Mouse (Mus musculus): ENCODE results near the gene Strc.

The Strc gene

DNA sequence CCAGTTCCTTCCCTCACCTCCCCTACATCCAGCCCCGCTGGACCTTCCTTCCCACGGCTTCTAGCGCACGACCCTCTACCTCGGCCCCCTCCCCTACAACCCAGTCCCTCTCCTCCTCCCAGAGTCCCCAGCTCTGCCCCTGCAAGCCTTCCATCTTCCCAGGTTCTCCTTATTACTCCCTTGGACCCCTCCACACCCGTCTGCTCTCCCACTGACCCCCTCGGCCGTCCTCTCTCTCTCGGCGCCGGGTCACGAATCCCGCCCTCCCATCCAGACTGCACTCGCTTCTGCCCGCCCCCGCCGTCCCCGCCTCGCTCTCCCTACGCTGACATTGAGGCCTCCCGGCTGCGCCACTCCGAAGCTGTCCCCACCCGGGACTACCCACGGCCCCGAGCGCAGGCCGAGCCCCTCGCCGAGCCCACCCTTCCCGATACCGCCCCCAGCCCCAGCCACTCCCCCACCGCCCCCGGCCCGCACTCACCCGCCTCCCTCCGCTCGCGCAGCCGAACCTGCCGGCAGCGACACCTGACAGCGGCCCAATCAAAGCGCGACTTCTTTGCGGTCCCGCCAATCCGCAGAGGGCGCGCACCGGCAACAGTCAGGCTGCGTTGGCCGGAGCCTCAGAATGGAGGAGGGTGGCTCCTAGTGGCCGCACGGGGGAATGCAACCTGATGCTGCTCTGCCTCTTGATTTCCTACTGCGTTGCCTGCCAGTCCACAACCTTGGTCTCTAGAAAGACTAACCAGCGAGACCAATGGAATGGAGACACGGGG is 32.0 kb downstream of the Strc start, which contains the start of gene Ppip5k1:
Ppip5k1 (minus strand) TSS at position 577 of the 773 bp plus-strand sequence.
- DNase-seq (ENCODE audit: low spot score) = peak; percentile 96

DNA sequence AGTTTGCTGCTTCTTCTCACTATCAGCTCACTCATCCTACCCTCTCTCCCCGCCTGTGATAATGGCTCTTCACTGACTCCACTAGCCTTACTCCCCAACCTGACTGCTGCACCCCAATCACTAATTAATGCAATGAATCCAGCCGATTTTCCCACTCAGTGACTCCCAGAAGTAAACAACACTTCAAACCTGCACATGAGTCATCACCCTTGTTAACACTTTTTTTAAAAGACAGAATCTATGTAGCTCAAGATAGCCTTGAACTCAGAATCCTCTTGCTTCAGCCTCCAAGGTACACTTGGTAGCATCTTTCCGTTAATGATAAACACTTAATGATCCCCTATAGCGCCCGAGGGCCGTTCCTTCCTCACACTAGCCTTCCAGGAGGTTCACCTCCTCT is 32.6 kb downstream of the Strc start:
- peak; percentile 39 for DNase-seq (ENCODE audit: low spot score)

DNA sequence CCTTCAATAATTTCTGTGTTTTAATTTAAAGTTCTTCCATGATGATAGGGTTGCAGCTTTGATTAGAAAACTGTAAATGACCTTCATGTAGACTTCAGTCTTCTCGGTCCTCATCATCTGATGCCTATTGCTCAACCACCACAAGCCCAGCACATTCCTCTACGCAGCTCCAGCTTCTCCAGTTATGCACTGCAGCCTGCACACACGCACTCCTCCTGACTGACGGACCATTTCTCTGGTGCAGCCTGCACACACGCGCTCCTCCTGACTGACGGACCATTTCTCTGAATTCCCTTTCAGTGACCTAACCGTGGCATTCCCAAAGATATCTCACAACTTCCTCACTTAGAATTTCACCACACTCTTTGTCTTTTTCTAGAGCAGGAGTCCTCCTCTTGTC is 33.8 kb downstream of the Strc start:
- peak; percentile 51 for DNase-seq (ENCODE audit: low spot score)

DNA sequence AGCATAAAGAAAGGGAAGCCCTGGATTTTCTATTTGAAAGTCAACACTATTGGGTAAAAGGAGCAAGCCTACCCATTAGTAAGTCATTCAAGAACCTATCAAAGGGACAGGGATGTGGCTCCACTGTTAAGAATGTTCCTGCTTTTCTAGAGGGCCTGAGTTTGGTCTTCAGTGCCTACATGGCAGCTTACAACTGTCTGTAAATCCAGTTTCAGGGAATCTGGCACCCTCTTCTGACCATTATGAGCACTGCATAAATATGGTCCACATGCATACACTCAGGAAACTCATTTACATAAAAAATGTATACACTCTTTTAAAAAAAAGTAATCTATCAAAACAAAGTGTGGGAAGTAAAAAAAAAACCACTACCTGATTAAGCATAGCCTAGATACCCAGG is 47.9 kb downstream of the Strc start:
- no peak for DNase-seq (ENCODE audit: low spot score)

DNA sequence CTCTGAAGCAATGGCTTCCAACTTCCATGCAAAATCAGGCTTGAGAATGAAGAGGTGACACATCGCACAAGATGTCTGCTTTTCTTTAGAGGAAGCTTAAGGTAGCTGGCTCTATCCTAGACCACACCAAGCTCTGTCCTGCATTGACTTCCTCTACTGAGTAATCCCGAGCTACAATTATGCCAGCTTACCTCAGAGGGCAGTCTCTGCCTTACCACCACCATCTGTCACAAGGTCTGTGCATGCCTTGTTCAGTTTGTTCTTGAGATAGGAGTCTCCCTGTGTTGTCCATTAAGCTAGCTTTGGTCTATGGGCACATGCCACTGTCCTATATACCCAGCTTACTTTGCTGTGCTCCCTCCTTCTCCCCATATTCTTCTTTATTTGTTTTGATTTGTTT is 57.5 kb downstream of the Strc start:
- no peak for DNase-seq (ENCODE audit: low spot score)

DNA sequence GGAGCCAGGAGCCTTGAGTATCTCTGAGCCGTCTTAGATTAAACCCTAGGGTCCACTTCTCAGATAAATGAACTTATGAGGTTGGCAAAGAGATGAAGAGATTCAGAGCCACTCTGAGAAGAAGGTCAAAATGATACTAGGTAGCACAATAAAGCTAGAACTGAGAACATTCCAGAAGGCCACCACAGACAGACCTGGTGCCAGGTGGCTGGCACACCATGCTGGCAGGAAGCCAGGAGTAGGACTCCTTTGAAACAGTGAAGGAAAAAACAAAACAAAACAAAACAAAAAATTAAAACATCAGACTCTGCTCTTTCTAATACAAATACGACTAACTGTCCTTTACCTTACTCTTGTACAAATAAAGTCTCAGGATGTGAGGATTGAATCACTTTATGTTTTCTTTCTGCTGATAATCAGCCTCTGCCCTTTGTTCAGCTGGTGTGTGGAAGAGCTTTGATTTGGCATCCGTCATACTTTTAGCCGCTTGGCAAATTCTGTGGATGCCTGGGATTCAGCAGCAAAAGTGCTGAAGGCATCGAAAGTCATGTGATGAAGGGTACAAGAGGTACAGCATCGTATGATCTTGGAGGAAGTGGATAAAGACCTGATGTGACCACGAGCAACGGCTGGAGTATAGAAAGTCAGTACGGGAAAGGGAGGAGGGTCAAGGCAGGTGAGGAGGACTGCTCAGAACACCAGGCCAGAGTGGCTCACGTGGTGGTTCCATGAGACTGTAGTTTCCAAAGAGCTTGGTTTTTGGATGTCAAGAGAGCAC is 63.1 kb downstream of the Strc start:
- DNase-seq (ENCODE audit: low spot score) = no peak

DNA sequence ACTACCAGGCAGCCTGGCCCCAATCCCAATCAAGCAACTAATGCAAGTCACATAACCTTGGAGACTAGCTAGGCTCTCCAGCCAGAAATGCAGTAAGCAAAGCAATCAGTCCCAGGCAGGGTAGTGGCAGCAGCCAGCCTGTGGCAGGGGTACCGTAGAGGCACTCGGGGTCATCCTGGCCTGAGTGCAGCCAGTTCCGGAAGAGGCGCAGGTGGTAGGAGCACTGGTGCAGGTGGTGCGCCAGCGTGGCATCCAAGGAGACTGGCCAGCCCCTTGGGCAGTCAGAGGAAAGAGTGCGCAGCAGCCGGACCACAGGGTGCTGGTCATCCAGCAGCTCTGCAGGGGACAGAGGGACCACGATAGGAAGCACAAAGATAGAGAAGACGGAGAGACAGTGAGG is 63.9 kb downstream of the Strc start:
- no peak for DNase-seq (ENCODE audit: low spot score)

DNA sequence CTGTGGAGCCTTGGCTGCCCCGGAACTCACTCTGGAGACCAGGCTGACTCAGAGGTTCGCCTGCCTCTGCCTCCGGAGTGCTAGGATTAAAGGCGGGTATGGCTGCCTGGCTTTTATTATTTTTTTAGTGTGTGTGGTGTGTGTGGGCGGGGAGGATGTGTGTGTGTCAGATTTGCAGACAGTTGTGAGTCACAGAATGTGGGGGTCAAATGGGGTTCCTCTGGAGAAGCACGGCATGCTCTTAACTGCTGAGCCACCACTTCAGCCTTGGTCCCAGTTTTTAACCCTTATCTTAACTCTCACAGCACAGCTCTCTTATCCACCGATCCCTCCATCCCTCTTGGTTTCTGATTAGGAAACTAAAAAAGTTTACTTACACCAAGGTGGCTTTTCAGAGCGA is 70.7 kb downstream of the Strc start:
- DNase-seq (ENCODE audit: low spot score) = no peak

All from adipocyte (in vitro differentiated cells).